Mouse (Mus musculus): ENCODE results near the gene Gm48552.

- TF ChIP-seq CTCF (conservative IDR thresholded peaks at IDR 0.05; ENCODE audit: insufficient read depth, insufficient read length, low read depth, low read length) (no peak), POLR2A (IDR thresholded peaks at IDR 0.05; ENCODE audit: low read depth, low read length) (no peak)
Observed at GRCm38 (mm10) chr10:81388505-81389055, at the start of gene Gm48552.

Data from kidney, adult 2 months (tissue).